Mouse (Mus musculus) heart, postnatal 14 days (tissue): ENCODE measurements around the gene Rassf8. TPM values are rescaled to one million over a fixed set of nuclear protein-coding genes. Genes with fewer than 3 reads are reported as not detected.
A peak's percentile ranks its signal among the peaks of the same experiment; 100 is the strongest.

Experiments used
- DNase-seq, 2 experiments: peaks; one replicate each; pipeline ENCODE4 v3.0.0; 2021 to 2022
- intact Hi-C: fragments of 180-260 bp; cut with DNase I; formaldehyde crosslinking; loops from one replicate; pipeline ENCODE4 v1.15.1; 2025
- total RNA-seq, 2 experiments: library from RNA; stranded (reverse); gene quantifications; 2 replicates each; pipeline ENCODE4 v1.2.3; 2021

The Rassf8 gene
- total RNA-seq, 2 experiments from 2014 or later: 58.2 to 58.4 TPM

- DNase-seq: no peak
Observed at GRCm38 (mm10) chr6:145769855-145770254, 23.3 kb downstream of the Rassf8 start.

GRCm38 (mm10) chr6:145770272-145771000 is 23.9 kb downstream of the Rassf8 start:
- intact Hi-C loops: no loop called here
- no peak for DNase-seq

More at GRCm38 (mm10) chr6:145769855-145770254, 23.3 kb downstream of the Rassf8 start:
- intact Hi-C loops: loop anchor here (2.0 kb wide), 1 partner anchor 13 kb away; no protein-coding TSS in a partner anchor

DNA sequence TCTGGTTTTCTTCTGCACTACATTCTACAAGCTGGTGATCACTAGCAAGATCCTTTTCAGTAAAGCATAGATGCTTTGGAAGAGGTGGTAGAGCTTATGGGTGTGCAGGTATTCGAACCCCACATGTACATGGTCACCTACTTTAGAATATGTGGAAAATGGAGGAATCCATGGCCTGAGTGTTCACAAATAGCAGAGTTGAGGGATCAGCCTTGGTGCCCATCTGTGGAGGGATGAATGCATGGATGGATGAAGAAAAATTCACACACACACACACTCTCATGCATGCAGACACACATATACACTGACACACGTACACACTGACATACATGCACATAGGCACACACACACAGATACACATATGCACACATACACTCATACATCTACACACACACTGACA is 27.9 kb downstream of the Rassf8 start:
- no peak for DNase-seq
- intact Hi-C loops: no loop called here

- no peak for DNase-seq
- intact Hi-C loops: no loop called here
Observed at GRCm38 (mm10) chr6:145776241-145776640, 29.7 kb downstream of the Rassf8 start.

DNA sequence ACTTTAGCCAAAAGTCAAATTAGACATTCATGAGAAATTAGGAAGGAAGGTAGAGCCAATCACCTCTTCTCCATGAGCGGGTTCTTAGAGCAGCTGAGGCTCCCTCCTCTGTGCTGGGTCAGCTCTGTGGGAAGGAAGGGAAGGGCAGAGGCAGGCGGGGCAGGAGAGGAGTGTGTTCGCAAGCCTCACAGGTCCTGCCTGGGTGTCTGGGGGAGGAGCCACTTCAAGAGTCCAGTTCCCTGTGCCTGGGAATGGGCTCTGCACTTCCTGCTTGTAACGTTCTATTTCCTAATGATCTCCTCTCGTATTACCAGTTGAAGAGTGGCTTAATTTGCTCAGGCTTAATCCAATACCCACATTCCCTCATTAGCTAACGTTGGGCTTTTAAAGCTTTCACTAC is 32.8 kb downstream of the Rassf8 start:
- intact Hi-C loops: no loop called here
- no peak for DNase-seq

GRCm38 (mm10) chr6:145780180-145780802 is 33.7 kb downstream of the Rassf8 start:
- no peak for DNase-seq
- intact Hi-C loops: no loop called here

DNA sequence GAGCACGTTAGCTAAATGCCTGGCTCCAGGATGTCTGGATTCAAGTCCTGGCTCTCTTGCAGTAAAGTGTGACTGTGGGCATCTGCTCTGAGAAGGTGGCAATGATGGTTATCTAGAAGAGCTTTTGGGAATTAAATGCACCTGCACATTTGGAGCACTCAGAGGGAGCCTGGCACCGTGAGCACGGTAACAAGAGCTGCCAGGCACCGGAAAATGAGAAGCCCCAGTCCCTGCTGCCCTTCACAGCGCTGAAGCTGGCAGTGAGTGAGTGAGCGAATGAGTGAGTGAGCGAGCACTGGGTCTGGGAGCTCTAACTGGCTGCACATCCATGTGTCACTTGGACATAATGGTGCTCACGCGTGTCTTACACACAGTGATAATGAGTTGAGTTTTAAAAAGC is 34.7 kb downstream of the Rassf8 start:
- no peak for DNase-seq
- intact Hi-C loops: no loop called here

DNA sequence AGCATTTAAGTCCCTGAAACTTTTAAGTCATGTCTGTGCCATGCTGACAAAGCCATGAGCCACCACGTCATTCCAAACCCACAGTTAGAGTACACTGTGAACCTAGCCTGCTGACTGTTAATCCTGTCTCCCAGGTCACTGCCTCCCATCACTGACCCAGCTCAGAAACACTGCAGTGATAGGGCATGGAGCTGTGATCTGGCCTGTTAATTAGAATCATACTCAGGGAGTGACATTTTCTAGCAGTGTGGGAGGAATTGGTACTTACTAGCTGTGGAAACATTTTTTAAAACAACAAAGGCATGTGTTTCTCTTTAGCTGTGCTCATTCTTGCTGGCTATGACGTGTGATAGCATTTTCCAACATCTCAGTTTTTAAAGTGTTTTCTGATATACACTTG is 35.4 kb downstream of the Rassf8 start:
- intact Hi-C loops: loop anchor here (2.0 kb wide), 1 partner anchor 13 kb away; no protein-coding TSS in a partner anchor

DNA sequence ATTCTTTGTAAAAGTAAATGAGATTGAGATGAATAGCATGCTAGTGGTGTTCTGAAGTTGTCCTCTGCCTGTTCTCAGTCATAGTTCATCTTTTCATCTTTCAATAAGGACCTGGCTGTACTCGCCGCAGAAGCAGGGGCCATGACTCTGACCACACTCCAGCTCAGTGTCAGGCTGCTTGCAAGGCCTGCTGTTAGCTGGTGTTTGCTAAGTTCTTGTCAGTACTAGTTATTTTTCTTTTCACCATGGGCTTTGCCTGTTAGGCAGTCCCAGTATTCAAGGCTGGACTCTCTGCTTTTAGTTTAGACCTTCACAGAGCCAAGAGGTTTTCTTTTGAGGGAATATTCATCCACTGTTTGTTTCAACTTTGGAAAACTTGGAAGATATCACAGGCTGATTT is 40.8 kb downstream of the Rassf8 start:
- intact Hi-C loops: no loop called here
- DNase-seq: no peak

More for the DNA sequence above, 35.4 kb downstream of the Rassf8 start:
- DNase-seq: no peak

DNA sequence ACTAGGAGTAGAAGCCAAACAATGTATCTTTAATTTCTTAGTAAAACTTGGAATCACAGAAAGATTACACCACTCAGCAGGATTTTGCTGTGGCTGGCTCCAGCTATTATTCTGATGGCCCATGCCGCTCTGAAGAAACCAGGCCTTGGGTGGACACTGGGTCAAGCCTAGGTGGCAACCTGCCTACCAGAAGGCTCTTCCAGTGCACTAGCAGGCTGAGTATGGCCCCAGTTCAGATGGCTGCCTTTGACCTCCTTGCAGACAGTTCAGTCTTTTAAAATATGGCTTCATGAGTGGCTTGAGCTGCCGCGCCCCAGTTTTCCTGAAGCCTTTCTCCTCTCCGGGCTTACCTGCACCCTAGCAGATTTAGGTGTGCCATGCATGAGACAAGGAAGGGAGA is 43.2 kb downstream of the Rassf8 start:
- intact Hi-C loops: loop anchor here (5.0 to 10.0 kb wide), 2 partner anchors 125 to 327 kb away; no protein-coding TSS in a partner anchor

DNA sequence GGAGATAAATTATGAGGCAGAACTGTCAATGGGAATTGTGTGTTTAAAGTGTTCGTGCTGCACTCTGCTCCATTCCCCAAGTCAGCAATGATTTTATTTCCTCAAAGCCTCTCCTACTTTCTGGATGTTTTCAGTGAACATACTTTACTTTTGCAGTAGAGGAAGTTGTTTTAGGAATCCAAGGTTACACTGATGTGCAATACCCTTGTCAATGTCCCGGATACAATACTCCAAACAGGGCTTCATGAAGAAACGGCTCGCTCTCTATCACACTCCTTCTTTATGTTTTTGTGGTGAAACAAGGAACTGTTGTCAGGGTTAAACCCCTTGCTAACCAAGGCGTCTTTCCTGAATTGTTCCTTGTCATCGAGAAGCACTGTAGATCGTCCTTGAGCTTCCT is 45.8 kb downstream of the Rassf8 start:
- no peak for DNase-seq
- intact Hi-C loops: loop anchor here (2.0 to 10.0 kb wide), 4 partner anchors 44 to 350 kb away; no protein-coding TSS in a partner anchor

More for the DNA sequence above, 43.2 kb downstream of the Rassf8 start:
- DNase-seq: no peak

DNA sequence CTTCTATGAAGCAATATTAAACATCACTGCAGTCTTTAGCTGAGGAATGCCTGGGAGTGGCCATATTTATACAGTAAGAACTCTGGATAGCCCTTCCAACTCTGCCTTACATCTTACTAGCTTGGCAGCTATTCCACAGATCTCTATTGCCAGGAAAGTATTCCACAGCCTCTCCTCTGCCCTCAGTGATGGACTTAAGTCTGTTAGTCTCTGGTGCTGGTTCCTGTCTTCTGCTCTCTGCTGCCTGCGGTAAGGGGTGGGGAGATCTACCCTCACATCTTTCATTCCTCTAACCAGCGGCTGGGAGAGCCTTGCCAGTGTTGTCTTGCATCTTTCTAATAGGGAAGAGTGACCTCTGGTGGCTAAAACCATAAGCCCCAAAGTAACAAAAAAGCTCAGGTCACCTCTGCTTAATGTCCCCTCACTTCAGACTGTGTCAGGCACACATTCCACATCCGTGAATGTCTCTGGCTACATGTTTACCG is 46.6 kb downstream of the Rassf8 start:
- DNase-seq: peak; percentile 49 to 75
- intact Hi-C loops: loop anchor here (1.0 to 10.0 kb wide), 6 partner anchors 44 to 433 kb away; no protein-coding TSS in a partner anchor

GRCm38 (mm10) chr6:145794671-145795070 is 48.1 kb downstream of the Rassf8 start:
- DNase-seq: no peak
- intact Hi-C loops: loop anchor here (5.0 to 10.0 kb wide), 2 partner anchors 130 to 332 kb away; no protein-coding TSS in a partner anchor

DNA sequence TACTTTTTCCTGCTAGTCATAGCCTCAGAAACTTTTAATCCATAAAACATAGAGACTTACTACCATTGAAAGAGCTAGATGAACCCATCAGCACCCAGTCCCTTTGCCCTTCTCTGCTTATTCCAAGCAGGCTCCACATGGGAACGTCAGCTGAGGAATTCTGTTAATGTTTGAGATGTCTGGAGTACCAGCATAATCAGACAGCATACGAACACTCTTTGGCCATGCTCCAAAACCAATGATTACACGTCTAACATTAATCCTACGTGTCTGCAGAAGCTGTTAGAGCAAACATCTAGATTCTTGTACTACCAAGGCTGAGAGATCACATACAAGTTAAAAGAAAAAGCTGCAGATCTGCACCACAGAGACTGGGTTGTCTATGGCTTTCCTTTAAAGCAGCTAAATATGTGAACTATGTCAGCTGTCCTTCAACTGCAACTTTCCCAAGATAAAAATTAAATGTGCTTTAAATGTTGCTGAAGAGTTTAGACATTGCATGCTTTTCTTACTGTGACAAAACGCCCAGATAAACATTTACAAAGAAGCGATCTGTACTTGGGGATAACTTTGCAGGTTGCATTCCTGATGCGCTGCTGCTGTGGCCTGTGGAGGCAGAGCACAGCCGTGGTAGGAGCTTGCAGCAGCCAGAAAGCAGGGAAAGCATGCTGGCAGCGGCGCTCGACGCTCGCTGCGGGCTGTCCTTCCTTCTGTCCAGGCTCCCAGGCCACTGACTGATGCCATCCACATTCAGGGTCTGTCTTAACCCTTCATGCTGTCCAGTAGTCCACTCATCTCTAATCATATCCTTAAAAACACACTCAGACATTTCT is 49.9 kb downstream of the Rassf8 start:
- intact Hi-C loops: loop anchor here (10.0 kb wide), 1 partner anchor 132 kb away; no protein-coding TSS in a partner anchor
- DNase-seq: peak in 1 of 2 experiments; percentile 39

DNA sequence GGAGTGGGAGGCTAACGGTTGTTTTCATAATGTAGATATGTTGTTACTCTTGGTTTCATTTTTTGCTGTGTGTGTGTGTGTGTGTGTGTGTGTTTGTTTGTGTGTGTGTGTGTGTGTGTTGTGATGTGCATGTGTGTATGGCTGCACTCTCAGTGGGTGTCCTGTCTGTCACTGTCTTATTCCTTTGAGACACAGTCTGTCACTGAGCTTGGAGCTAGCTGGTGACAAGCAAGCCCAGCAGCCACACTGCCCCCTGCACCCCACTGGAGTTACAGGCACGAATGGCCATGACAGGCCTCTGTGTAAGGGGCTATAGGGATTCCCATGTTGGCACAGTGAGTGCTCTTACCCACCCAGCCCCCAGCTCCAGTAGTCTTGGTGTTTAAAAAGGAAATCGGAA is 51.1 kb downstream of the Rassf8 start:
- intact Hi-C loops: loop anchor here (10.0 kb wide), 1 partner anchor 133 kb away; no protein-coding TSS in a partner anchor
- no peak for DNase-seq

GRCm38 (mm10) chr6:145801796-145802488 is 55.4 kb downstream of the Rassf8 start:
- intact Hi-C loops: no loop called here
- no peak for DNase-seq

DNA sequence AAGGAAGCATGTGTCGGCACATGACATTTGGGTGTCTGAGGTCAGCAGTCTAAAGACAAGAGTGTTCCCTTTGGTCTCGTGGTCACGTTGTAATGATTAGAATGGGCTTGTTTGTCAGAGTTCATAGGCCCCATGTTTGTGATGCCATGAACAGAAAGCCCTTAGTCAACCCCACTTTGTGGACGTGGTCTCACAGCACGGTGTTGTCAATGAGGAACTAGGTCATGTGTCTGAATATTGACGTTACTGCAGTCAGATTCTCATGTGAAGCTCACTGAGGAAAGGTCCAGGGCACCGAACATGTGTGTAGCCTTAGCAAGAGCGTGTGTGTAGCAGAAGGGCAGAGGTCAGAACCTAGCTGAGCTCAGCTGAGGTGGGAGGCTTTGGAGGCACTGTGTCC is 56.3 kb downstream of the Rassf8 start:
- DNase-seq: no peak
- intact Hi-C loops: no loop called here

GRCm38 (mm10) chr6:145804276-145804675 is 57.7 kb downstream of the Rassf8 start:
- no peak for DNase-seq
- intact Hi-C loops: no loop called here

GRCm38 (mm10) chr6:145806784-145807183 is 60.2 kb downstream of the Rassf8 start:
- DNase-seq: no peak
- intact Hi-C loops: no loop called here

DNA sequence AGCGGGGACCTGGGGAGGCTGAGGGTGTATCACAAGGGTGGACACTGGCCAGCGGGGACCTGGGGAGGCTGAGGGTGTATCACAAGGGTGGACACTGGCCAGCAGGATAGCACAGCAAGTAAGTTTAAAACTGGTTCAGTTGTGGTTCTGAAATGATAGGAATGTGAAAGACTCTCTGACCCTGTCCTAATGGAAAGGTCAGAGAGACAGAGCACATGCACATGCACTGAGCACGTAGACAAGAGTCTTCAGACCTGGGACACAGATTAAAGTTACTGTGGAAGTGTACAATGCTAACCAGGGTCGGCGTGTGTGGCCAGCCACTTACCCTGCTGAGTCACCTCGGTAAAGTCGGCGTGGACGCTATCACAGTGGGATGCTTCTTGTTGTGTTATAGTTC is 61.4 kb downstream of the Rassf8 start:
- DNase-seq: no peak
- intact Hi-C loops: no loop called here
